Mouse (Mus musculus): ENCODE data around the gene Rgs7.

Gene Rgs7

GRCm38 (mm10) chr1:175143051-175143450 lies 349.2 kb downstream of the Rgs7 start:
- DNase-seq: no peak

GRCm38 (mm10) chr1:175128525-175128924 lies 363.8 kb downstream of the Rgs7 start:
- peak; percentile 12 to 55 for DNase-seq

- DNase-seq: no peak
Measured at GRCm38 (mm10) chr1:175124416-175124815, 367.9 kb downstream of the Rgs7 start.

GRCm38 (mm10) chr1:175118904-175119555 lies 373.3 kb downstream of the Rgs7 start:
- DNase-seq: peak; percentile 1 to 14

- DNase-seq: no peak
Measured at GRCm38 (mm10) chr1:175108270-175108860, 383.9 kb downstream of the Rgs7 start.

GRCm38 (mm10) chr1:175106315-175106714 lies 386.0 kb downstream of the Rgs7 start:
- no peak for DNase-seq

- no peak for DNase-seq
Measured at GRCm38 (mm10) chr1:175105426-175105825, 386.9 kb downstream of the Rgs7 start.

- DNase-seq: no peak
Measured at GRCm38 (mm10) chr1:175097014-175097413, 395.3 kb downstream of the Rgs7 start.

GRCm38 (mm10) chr1:175082104-175082503 lies 410.2 kb downstream of the Rgs7 start:
- no peak for DNase-seq

- no peak for DNase-seq
Measured at GRCm38 (mm10) chr1:175079819-175080608, 412.3 kb downstream of the Rgs7 start.

GRCm38 (mm10) chr1:175073500-175074232 lies 418.6 kb downstream of the Rgs7 start:
- DNase-seq: no peak

GRCm38 (mm10) chr1:175069758-175070290 lies 422.5 kb downstream of the Rgs7 start:
- no peak for DNase-seq

- DNase-seq: no peak
Measured at GRCm38 (mm10) chr1:175049121-175049520, 443.2 kb downstream of the Rgs7 start.

- peak; percentile 30 to 59 for DNase-seq
Measured at GRCm38 (mm10) chr1:175041167-175041817, 451.0 kb downstream of the Rgs7 start.

GRCm38 (mm10) chr1:175040038-175040437 lies 452.3 kb downstream of the Rgs7 start:
- DNase-seq: no peak

- no peak for DNase-seq
Measured at GRCm38 (mm10) chr1:175039567-175039966, 452.7 kb downstream of the Rgs7 start.

GRCm38 (mm10) chr1:175035461-175035860 lies 456.8 kb downstream of the Rgs7 start:
- no peak for DNase-seq

- DNase-seq: no peak
Measured at GRCm38 (mm10) chr1:175032015-175032414, 460.3 kb downstream of the Rgs7 start.

GRCm38 (mm10) chr1:175028716-175029204 lies 463.5 kb downstream of the Rgs7 start:
- DNase-seq: no peak

GRCm38 (mm10) chr1:175028267-175028666 lies 464.0 kb downstream of the Rgs7 start:
- DNase-seq: no peak

GRCm38 (mm10) chr1:175025781-175026309 lies 466.5 kb downstream of the Rgs7 start:
- no peak for DNase-seq

GRCm38 (mm10) chr1:175024136-175024535 lies 468.2 kb downstream of the Rgs7 start:
- no peak for DNase-seq

Measured in kidney, adult 8-10 months (tissue).